Mouse (Mus musculus) megakaryocyte progenitor cell, adult 5-6 weeks (primary cell): Measurements from ENCODE around the gene Ubap2l. TPM values are rescaled to one million over a fixed set of nuclear protein-coding genes. Genes with fewer than 3 reads are reported as not detected.

Experiments
- ATAC-seq: replicated peaks from 2 replicates; pipeline ENCODE4 v1.8.0; 2016; ENCODE audit warnings: mild to moderate bottlenecking, moderate TSS enrichment, inconsistent platforms; ENCODE audit not compliant: poor library complexity
- total RNA-seq, 2 experiments: library from RNA; stranded (forward) in 1 of 2; stranded (reverse) in 1 of 2; fragments of 157-497, 149-512 nt in 1 of 2; fragments of 200-1000 nt in 1 of 2; gene quantifications; 2 replicates each; pipeline versions ENCODE4 v1.2.3 to v1.2.4; 2015 to 2017

The Ubap2l gene
- total RNA-seq (2015) (187 and 189 TPM in 2 replicates), total RNA-seq (2017) (94.2 and 145 TPM in 2 replicates)

GRCm38 (mm10) chr3:90052351-90053241 is at the start of gene Ubap2l:
Gene Ubap2l (minus strand): TSS chr3:90052628.
- peak; percentile 91 for ATAC-seq

- ATAC-seq: 0 out of 2 replicates have a peak, but pooled peaks have one; percentile 23
Measured at GRCm38 (mm10) chr3:90101673-90102072, 49.2 kb upstream of the Ubap2l start.

DNA sequence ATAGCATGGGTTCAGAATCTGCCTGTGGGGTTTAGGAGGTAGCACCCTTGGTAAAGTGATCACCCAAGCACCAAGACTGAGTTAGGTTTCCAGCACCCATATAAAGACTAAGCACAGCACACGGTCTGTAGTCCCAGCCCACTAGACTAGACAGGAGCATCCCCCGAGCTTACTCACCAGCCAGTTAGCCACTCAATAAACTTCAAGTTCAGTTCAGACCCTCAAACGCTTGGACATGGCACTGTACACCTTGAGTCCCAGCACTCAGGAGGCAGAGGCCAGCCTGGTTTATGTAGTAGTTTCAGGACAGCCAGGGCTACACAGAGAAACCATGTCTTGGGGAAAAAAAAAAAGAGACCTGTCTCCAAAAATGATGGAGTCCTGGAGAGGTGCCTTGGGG is 48.6 kb upstream of the Ubap2l start:
- no peak for ATAC-seq

- ATAC-seq: no peak
Measured at GRCm38 (mm10) chr3:90097928-90098327, 45.5 kb upstream of the Ubap2l start.

DNA sequence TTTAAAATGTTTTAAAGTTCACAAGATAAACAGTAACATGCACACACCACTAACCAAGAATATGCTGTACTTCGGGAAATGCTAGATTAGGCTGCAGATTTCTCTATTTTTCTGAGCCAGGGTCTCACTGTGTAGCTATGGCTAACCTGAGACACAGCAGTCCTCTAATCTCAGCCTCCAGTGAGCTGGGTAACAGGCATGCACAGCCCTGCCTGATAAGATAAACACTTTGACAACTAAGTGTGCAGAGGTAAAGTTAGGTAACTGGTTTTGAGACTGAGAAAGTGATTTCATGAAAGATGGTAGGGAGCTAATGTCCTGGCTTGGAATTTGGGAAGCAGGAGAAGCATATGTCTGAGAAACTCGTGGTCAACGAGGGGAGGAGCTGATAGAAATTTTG is 42.0 kb upstream of the Ubap2l start:
- peak; percentile 53; the same call in 1 of the 2 replicates for ATAC-seq

DNA sequence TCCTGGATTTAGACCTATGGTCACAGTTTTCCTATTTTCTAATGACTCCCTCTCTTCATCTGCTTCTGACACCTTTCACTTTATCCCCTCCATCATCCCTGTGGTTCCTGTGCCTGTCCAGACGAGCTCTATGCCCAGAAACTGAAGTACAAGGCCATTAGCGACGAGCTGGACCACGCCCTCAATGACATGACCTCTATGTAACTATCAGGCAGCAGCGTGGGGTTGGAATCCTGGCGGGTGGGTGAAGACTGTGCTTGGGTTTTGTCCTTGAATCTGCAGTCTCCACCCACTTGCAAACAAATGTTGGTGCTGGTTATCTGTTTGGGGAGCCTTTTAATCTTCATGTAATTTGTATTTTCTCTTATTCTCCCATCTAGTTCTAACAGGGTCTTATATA is 38.5 kb upstream of the Ubap2l start:
- ATAC-seq: no peak

DNA sequence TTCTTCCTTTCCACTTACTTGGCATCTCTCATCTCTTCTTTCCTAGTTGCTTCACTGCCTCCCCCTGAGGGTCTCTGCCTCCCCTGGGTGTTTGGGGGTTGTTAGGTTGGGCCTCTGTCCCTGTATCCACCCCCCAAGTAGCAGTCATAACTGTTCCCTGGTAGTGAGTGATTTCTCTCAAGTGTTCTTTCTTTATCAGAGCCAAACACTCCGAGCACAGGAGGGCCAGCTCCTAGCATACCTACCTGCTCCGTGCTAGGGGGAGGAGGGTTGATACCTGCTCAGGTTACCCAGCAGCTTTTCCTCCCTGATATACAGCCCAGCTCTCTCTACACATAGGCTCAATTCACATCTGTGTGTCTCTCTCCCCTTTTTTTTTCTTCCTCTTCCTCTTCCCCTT is 36.2 kb upstream of the Ubap2l start:
- no peak for ATAC-seq

DNA sequence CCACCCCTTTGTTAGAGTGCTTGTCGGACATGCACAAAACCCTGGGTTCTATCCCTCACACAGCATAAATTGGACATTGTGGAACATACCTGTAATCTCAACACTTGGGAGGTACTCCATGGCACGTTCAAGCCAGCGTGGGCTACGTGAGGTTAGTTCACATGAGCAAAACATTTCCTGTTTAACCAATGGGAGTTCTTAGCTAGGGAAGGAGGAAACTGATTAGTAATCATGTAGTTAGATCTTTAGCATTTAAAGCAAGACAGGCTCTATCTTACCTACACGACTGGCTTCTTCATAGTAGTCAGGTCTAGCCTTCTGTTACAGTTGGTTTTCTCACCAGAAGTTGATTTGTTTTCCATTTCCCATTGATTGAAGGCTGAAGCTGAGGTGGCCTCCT is 33.6 kb upstream of the Ubap2l start:
- ATAC-seq: no peak

DNA sequence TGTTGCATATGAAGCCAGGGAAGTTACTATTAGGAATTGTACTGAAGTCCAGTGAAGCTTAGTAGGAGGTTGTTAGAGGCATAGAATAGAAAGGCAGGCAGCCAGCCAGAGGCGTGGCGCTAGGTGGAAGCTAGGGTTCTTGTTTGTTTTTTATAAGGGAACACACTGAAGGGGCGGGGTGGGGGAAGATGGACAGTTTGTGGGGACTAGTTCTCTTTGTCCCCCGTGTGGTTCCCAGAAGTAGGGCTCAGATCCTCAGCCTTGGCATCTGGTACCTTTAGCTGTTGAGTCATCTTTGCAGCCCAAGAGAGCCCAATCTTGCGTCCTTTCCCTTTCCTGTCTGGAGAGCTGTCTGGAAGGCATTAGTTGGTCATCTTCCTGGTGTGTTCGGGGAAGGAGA is 32.9 kb upstream of the Ubap2l start:
- peak; percentile 7; the same call in 1 of the 2 replicates for ATAC-seq

GRCm38 (mm10) chr3:90084790-90085189 is 32.4 kb upstream of the Ubap2l start:
- no peak for ATAC-seq

GRCm38 (mm10) chr3:90083698-90084324 is 31.4 kb upstream of the Ubap2l start:
- no peak for ATAC-seq

DNA sequence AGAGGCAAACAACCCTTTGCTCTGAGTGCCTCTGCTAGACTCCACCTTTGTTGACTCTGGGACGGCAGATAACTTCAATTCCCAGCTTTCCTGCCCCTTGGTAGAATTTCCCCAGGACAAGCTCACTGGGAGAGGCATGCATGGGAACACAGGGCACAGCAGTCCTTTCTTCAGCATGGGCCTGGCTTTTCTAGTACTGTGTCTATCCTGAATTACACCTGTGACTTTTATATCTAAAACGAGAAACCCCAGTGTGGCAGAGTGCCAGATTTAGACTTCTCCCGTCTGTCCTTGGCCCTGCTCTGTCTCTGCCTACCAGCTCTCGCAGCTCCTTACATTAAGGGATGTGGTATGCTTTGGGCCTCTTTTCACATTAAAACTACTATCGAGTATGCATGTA is 30.6 kb upstream of the Ubap2l start:
- ATAC-seq: no peak

- peak; percentile 30 for ATAC-seq
Measured at GRCm38 (mm10) chr3:90081365-90082240, 29.2 kb upstream of the Ubap2l start.

- no peak for ATAC-seq
Measured at GRCm38 (mm10) chr3:90080498-90080863, 28.1 kb upstream of the Ubap2l start.

DNA sequence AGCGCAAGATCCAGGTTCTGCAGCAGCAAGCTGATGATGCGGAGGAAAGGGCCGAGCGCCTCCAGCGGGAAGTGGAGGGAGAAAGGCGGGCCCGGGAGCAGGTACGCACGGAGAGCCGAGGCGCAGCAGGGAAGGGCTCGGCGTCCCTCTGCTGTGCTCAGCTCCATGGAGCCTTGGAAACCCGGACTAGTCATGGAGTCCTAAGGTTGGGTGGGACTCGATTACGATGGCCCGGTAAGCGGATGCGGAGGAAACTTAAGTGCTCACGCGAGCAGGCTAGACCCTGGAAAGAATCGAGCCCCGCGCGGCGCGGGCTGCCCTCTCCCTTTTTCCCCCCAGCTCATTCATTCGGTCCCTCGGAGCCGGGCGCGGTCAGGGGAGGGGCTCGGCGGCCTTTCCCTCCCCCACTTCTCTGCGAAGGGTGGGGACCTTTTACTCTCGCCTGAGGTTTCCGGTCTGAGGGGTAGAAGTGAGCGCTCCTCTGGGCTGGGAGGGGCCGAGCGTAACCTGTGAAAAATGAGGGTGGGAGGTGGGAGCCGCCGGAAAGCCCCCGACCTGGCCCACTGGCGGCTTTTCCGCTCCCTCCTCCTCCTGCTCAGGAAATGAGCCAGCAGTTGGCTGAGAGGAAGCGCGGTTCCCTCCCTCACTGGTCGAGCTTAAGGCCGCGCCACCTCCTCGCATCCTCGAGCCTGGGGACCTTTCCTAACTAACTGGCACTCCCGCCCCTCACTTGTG is 27.5 kb upstream of the Ubap2l start:
- peak; percentile 42 for ATAC-seq

DNA sequence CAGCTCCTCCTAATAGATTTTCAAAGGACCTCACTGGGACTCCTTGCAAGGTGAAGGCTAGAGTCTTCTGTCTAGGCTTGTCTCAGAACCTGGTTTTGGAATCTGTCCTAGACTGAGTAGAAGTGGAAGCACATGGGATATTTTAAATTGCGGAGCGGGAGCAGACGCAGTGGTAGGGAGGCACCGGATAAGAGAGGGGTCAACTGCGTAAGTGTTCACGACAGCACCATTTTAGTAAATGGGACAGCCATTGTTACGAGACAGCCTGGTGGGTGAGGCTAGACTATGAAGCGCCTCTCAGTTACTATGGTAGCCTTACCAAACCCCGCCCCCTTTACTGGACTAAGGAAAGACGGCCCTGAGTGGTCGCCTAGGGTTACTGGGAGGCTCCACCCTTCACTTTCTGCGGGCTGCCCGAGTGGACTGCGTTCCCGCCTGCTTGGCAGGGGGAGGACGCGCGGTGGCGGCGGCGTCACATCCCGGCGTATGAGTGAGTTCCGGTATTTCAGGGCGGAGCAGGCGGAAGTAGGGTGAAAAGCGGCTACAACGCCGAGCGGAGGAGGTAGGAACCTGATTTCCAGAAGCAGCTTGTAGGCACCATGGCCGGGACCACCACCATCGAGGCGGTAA is 26.8 kb upstream of the Ubap2l start:
- ATAC-seq: peak; percentile 77

- no peak for ATAC-seq
Measured at GRCm38 (mm10) chr3:90078224-90078623, 25.8 kb upstream of the Ubap2l start.

DNA sequence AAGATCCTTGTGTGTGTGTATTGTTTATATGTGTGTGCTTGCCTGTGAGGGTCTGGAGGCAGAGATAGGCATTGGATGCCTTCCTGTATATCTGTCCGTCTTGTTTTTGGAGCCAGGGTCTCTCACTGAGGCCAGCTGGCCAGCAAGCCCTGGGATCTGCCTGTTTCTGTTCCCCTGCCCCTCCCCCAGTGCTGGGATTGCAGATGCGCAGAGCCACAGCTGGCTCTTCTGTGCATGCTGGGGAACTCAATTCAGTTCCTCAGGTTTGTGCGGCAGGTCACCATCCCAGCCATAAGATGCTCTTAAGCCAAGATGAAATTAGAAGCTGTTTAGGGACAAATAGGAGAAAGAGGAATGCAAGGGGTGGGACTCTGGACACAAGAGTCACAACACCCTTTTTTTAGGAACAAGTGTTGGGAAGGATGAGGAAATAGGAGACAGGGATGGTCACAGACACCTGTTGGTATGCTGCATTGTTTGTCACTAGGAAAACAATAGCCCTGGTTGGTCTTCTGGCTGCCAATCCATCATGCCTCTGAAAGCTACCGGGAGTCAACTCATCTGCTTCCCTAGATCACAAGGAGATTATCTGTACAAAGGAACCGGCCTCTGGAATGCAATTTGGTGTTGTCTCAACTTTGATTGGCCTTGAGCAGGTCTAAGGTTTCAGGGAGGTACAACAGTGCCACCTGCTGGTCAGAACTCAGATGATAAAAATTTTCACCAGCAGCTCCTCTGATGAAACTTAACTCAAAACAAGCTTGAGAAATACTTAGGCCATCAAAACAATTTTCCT is 24.7 kb upstream of the Ubap2l start:
- peak; percentile 7; the same call in 1 of the 2 replicates for ATAC-seq

GRCm38 (mm10) chr3:90072294-90072693 is 19.9 kb upstream of the Ubap2l start, which contains the start of gene Tpm3:
Gene Tpm3 (plus strand): TSS chr3:90072649.
- 0 out of 2 replicates have a peak, but pooled peaks have one; percentile 17 for ATAC-seq
